Mouse (Mus musculus): ENCODE results near the gene 9530077C05Rik. TPM values are rescaled to one million over a fixed set of nuclear protein-coding genes. Genes with fewer than 3 reads are reported as not detected.
"Not testable (repeated sequence)": the region's sequence is repeated elsewhere in the genome, so short reads cannot be mapped to it uniquely, and the experiment has no call there.

The 9530077C05Rik gene
- total RNA-seq, 1 experiment from 2014 or later = 4.9 TPM

DNA sequence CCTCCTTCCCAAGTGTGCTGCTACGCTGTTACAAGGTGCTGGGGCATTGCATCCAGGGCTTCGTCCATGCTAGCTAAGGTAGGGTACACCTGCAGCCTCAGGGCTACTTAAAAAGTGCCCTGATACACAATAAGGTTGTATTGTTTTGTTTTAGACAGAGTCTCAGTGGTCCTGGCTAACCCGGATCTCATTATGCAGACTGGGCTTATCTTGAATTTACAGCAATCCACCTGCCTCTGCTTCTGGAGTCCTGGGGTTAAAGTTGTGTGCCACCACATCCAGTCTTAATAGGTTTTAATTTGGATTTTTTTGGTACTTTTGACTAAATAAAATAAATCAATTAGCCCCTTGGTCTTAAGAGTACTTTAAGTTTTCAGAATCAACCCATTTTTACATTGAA is 8.6 kb downstream of the 9530077C05Rik start:
- DNase-seq = no peak

DNA sequence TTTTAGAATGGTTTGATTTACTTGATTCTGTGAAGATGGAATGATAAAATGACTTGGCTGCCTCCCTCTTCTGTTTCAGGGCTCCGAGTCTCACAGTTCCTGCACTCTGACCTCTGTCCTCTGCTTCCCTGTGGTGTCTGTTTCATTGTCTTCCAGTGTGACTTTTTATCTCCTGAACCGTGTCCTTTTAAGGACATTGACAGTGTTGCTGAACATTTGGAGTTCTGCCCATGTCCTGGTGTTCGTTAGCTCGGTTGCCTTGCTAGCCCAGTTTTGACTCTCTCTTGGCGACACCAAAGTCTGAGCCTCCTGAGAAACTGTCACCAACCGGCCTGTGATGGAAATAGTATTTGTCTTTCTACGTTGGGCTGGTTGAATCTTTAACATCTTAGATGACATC is 9.2 kb downstream of the 9530077C05Rik start:
- no peak for DNase-seq

DNA sequence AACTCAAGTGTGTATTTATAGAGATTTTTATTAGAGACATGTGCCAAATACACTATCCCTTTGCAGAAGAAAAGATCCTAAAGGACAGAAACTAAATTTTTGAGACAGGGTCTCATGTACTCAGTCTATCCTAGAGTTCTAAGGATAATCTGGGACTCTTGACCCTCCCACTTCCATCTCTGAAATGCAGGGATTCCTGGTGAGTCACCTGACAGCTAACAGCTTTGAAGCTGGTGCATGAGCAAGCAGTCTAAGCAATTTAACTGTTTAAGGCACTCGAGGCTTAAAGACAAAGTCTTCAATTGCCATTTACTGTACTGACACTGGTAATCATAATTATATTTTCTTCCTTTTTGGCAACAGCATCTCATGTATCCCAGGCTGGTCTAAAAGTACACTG is 11.2 kb downstream of the 9530077C05Rik start:
- peak; percentile 34 for DNase-seq

DNA sequence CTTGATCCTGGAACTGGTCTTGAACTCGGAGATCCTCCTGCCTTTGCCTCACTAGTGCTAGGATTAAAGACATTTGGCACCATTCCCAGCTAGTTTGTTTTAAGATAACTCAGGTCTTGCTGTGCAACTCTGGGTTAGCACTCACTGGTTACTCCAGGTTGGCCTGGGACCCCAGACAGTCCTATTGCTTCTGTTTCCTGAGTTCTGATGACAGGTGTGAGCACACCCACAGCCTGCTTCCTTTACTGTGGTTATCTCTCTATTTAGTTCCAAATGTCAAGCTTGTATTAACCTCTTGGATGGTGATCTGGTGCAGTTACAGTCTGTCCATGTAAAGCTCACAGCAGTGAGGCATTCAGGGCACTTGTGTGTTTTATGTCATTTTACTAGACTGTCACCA is 12.2 kb downstream of the 9530077C05Rik start:
- DNase-seq = no peak

DNA sequence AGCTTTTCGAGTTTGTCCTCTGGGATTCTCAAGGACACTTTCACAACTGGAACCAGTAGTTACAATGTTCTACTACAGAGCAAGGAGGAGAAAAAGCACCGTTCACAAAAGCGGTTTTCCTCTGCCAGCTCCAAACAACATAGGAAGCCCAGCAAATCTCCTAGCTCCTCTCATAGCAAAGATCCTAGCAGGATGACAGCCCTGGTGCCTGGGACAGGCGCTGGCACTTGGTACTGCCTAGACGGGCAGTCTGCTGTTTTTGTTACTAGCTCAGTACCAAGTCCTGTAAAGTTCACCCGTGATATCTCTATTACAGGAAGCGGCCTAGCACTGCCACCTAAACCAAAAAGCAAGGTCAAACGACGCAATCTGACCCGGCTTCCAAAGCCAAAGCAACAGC is 12.9 kb downstream of the 9530077C05Rik start:
- peak; percentile 43 for DNase-seq

DNA sequence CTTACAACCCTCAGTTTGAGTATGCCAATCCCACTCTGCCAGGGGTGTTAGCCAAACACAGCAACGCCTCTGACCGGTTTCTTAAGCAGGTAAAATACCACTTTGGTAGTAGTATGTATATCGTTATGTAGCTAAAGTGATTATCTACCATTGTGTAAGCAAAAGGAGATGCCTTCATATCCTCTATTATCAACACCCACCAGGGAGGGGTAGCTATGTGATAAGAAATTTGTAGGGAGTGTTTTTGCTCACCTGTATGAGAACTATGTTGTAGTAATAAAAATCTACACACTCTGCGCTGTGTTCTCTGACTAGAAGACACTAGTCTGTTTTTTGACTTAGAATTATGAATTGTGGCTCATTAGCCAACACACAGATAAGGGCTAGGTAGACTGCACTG is 13.4 kb downstream of the 9530077C05Rik start:
- no peak for DNase-seq

DNA sequence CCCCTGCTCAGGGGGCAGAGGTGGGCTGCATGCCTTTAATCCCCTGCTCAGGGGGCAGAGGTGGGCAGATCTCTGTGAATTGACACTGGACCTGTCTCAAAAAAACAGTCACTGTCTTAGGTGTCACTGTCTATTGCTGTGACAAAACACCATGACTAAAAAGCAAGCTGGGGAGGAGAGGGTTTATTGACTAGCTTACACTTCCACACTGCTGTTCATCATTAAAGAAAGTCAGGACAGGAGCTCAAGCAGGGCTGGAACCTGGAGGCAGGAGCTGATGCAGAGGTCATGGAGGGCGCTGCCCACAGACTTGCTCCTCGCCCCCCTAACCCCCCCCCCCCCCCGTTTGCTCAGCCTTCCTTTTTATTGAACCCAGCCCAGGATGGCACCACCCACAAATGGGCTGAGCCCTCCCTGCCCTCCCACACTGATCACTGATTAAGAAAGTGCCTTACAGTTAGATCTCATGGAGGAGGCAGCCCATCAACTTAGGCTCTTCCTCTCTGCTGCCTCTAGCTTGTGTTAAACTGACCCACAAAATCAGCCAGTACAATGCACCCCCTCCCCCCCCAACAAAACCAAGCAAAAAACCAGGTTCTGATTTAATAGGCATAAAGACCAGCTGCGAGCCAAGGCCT is 16.8 kb downstream of the 9530077C05Rik start:
- no peak for DNase-seq

DNA sequence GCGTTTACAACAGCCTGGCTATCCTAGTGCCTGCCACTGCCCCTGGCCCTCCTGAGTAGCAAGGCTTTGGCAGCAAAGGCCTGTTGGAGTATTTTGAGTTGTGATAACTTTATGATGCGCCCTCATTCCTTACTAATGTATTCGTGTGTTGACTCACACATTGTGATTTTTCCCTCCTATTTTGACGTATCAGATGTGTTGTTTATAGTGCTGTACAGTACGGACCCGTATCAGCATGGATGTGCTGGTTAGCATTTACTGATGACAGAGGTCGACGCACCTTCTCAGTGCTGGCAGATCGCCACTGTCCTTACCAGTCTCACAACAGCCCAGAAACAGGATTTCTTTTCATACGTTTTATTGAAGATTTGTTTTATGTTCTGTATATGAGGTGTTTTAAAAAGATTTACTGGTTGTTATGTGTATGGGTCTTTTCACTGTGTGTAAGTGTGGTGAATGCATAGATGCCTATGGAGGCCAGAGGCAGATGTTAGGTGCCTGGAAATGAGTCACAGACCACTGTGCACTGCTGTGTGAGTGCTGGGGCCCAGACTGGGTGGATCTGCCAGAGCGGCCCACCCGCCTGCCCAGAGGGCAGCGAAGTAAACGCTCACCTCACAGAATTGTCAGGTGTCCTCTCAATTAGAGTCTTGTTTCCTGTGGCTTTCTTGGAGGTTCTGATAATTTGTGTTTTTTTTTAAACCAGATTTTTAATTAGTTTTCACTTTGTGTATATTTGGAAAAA is 17.5 kb downstream of the 9530077C05Rik start:
- no peak for DNase-seq

DNA sequence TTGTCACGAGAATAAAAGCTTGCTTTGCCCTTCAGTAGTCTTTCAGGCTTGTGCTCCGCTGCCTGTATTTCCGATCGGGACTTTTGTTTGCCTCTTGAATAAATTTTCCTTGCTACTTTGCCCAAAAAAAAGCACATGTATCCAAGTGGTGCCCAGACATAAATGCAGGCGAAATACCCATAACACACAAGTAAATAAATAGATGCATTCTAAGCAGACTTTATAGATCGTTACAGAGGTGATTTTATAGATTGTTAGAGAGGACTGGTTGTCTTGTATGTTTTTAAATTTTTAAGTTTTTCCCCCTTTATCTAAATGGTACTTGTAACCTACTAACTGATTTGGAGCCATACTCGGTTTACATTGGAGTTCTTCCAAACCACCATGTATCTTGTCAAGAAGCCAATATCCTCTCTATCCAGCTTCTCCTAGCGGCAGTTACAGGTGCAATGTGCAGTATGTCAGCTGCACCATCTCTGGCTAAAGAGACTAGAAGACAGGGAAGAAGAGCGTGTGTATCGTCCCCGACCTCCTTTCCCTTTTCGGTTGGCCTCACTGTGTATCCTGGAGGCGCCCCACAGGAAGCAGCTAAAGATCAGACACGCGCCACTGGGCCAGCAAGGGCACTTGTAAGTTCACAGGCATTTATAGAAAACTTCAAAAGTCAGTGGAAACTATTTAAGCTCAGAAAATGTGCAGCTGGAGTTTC is 18.4 kb downstream of the 9530077C05Rik start:
- no peak for DNase-seq

DNA sequence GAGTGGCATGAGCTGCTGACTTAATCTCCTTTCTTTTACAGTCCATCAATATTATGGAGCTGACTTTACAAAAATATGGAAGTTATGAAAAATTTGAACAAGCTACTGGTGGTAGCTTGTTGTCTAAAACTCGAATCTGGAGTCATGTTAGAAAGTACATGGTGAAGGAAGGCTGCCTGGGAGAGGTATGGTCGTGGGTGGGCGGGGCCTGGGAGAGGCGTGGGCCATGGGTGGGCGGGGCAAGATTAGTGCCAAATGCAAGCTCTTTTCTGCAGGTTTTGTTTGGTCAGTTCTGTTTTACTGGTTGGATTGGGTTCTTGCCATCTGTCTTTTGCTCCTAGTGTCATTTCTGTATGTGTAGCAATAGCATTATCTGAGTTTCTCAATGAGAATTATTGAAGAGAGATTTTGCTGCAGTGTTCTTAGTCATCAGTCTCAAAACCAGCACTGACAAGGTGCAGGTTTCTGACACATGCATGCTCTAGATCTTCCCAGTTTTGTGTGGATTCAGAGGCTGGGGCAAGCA is 19.1 kb downstream of the 9530077C05Rik start:
- DNase-seq = no peak

DNA sequence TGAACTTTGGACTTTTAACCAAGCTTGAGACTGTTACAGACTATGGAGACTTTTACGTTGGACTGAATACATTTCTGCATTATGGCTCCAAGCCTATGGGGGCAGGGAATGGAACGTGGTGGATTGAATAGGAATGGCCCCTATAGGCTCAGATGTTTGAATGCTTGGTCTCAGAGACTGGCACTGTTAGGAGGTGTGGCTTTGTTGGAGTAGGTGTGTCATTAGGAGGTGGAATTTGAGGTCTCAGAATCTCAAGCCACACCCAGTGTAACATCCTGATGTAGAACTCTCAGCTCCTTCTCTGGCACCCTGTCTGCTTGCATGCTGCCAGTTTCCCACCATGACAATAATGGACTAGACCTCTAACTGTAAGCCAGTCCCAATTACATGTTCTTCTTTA is 21.9 kb downstream of the 9530077C05Rik start:
- no peak for DNase-seq

DNA sequence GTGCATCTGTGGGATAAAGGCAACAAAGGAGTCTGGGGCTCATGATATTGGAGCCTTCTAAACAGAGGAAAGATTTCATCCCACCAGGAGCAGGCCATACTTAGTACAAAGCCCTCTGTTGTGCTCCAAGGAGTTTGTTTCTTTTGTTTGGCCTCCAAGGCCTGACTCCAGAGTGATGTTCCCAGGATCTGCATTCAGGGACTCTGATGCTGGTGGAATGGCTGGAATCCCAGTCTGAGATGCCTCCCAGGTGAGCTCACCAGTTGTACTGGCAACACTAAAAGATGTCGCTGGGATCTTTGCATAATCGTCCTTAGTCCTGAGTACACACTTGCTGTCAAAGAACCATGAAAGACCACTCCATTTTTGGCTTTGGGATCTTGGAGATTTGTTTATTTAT is 22.8 kb downstream of the 9530077C05Rik start:
- no peak for DNase-seq

DNA sequence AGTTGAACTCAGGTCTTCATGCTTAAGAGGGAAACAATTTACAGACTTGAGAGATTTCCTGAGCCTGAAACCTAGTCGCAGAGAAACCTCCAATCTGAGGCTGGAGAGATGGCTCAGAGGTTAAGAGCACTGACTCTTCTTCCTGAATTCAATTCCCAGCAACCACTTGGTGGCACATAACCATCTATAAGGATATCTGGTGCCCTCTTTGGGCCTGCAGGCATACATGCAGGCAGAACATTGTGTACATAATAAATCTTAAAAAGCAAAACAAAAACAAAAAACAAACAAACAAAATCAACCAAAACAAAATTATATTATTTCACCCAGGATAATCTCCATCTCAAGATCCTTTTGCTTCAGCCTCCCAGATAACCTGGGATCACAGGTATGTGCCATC is 27.5 kb downstream of the 9530077C05Rik start:
- no peak for DNase-seq

DNA sequence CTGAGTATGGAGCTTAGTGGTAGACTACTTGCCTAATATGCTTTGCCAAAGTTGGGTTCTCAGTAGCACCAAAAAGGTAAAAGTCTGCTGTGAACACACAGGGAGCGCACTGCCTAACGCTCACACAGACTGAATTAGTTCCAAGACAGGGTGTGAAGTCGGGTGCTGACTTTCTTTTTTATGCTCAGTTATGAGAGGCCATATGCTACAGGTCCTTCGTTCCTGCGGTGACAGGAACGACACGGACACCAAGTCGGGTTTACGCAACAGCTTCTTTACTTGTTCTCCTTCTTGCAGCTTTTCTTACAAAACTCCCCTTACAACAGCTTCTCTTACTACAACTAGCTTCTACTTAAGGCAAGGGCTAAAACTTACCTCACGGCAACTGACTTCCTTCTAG is 31.8 kb downstream of the 9530077C05Rik start:
- DNase-seq = no peak

DNA sequence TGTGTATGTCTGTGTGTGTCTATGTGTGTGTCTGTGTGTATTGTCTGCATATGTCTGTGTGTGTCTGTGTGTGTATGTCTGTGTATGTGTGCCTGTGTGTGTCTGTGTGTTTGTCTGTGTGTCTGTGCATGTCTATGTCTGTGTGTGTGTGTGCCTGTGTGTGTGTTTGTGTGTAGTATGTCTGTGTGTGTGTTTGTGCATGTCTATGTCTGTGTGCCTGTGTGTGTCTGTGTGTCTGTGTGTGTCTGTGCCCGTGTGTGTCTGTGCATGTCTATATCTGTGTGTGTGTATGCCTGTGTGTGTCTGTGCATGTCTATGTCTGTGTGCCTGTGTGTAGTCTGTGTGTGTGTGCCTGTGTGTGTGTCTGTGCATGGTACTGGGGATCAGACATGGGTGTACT is 33.8 kb downstream of the 9530077C05Rik start:
- no peak for DNase-seq

DNA sequence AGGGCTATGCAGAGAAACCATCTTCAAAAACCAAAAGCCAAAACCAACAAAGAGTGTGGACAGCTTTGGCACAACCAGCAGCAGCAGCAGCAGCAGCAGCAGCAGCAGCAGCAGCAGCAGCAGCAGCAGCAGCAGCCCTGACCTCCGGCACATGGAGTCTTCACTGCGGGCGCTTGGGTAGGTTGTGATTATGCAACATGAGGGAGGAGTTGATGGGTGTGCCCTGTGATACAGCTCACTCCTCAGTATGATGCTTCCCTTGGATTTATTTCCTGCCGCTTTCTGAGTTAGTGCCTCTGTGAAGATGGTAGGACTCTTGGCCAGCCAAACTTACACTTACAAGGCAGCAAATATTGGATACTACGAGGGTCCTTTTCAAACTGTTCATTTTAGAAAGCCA is 35.9 kb downstream of the 9530077C05Rik start:
- peak; percentile 32 for DNase-seq

DNA sequence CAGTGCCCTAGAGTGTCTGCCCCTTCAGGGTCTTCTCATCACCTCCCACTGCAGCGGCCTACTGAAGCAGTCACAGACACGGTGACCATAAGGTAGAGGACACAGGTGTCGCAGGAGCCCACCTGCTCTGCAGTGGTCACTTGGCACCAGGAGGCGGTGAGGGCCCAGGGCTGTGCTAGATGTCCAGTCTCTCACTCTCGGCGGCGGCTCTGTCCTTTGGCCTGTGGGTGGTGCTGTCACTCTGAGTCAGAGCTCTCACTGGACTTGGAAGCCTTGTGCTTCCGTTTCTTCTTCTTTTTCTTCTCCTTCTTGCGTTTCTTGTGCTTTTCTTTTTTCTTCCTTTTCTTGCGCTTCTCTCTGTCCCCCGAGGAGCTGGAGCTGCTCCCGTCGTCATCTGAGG is 37.1 kb downstream of the 9530077C05Rik start:
- DNase-seq = peak; percentile 32

DNA sequence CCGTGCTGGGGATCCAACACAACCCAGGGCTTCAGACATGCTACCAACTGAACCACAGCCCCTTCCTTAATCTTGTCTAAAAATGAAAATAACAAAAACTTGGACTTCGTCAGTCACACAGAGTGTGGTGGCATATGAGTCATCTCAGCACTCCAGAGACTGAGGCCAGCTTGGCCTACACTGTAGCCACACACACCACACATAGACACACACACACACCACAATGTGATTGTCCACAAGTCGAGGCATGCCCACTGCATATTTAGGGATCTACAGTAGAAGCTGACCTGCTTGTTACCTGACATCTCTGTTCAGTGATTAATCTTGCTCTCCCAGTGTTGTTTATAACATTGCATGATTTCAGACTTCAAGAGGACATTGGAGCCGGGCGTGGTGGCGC is 37.9 kb downstream of the 9530077C05Rik start:
- DNase-seq = no peak

DNA sequence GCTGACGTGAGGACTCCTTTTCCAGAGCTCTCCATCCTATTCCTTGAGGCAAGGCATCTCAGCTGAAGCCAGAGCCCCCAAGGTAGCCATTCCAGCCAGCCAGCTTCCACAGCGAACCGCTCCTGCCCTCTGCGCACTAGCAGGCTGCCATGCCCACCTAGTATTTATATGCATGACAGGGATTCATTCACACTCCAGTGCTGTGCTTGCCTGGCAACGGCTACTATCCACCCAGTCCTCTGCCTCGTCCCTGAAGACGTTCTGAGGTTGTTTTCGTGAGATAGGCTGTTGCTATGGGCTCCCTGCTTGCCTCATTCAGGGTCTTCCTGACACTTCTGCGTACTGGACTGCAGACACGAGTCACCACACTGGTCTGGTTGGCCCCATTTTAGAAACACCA is 41.4 kb downstream of the 9530077C05Rik start:
- no peak for DNase-seq

DNA sequence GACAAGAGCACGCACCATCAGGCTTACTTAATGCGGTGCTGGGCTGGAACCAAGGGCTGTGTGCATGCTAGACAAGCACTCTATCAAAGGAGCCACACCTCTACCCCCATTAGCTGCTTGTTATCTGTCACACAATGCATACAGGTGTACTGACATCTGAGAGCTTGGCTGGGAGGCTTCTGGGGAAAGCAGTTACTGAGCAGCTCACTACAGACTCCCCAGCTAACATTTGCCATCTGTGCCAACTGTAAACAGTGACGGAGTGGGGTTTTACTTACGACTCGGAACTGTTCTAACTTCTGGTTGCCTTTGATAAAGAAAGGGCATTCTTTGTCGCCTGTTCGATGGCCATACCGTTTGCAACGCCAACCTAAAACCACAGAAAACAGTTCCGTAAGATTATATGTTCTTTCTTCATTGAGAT is 42.2 kb downstream of the 9530077C05Rik start:
- no peak for DNase-seq

DNA sequence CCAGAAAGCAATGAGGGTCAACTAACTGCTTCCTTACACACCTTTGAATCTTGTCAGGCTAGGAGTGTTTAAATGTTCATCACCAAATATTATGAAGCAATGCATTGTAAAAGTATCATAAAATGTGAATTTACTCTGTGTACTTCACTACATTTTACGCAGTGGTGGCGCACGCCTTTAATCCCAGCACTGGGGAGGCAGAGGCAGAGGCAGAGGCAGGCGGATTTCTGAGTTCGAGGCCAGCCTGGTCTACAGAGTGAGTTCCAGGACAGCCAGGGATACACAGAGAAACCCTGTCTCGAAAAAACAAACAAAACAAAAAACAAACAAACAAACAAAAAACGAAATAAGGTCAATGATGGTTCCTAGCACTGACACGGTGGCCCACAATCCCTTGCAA is 42.7 kb downstream of the 9530077C05Rik start, which contains the start of gene Gm17545:
Gene Gm17545 (plus strand): TSS at position 301 of the 400 bp plus-strand sequence.
- DNase-seq = not testable (repeated sequence)

DNA sequence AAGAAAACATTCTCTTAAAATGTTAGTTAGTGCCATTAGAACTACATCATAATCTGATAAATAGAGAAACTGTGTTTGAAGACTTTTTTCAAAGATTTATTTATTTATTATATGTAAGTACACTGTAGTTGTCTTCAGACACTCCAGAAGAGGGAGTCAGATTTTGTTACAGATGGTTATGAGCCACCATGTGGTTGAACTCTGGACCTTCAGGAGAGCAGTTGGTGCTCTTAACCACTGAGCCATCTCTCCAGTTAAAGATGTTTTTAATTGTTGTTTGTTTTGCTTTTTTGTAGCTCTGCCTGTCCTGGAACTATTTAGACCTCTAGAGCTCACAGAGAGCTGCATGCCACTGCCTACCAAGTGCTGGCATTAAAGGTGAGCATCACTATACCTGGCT is 43.7 kb downstream of the 9530077C05Rik start:
- DNase-seq = no peak

Data from adrenal gland, postnatal 14 days (tissue).